Mouse (Mus musculus) neural tube, embryonic 12.5 days (tissue): ENCODE results near the gene Trpv1. TPM values are rescaled to one million over a fixed set of nuclear protein-coding genes. Genes with fewer than 3 reads are reported as not detected.

ENCODE experiments used
- ATAC-seq: fragments of 200-750 bp; cut with Nextera tagmentation; 2 replicates; pipeline ENCODE4 v1.8.0; 2017; ENCODE audit warnings: low read depth, mild to moderate bottlenecking, moderate TSS enrichment, moderate library complexity; ENCODE audit not compliant: low FRiP score
- H3K27ac ChIP-seq: fragments of 300-500 bp; sonication (generic); 2 replicates; pipeline ENCODE4 v1.5.1; 2016
- H3K27me3 ChIP-seq: fragments of 300-500 bp; sonication (generic); replicated peaks from 2 replicates; pipeline ENCODE4 v1.6.1; 2016; ENCODE audit warnings: mild to moderate bottlenecking
- H3K36me3 ChIP-seq: fragments of 300-500 bp; sonication (generic); 2 replicates; pipeline ENCODE4 v1.6.1; 2016; ENCODE audit warnings: mild to moderate bottlenecking
- H3K4me1 ChIP-seq: fragments of 300-500 bp; sonication (generic); 2 replicates; pipeline ENCODE4 v1.6.1; 2016
- H3K4me2 ChIP-seq: fragments of 300-500 bp; sonication (generic); replicated peaks from 2 replicates; pipeline ENCODE4 v1.6.1; 2016; ENCODE audit warnings: mild to moderate bottlenecking
- H3K4me3 ChIP-seq: fragments of 300-500 bp; sonication (generic); 2 replicates; pipeline ENCODE4 v1.5.1; 2016
- H3K9ac ChIP-seq: fragments of 300-500 bp; sonication (generic); 2 replicates; pipeline ENCODE4 v1.6.1; 2016; ENCODE audit warnings: mild to moderate bottlenecking
- H3K9me3 ChIP-seq: fragments of 300-500 bp; sonication (generic); 2 replicates; pipeline ENCODE4 v1.6.1; 2016; ENCODE audit warnings: mild to moderate bottlenecking
- whole genome bisulfite sequencing: fragments of 180-500 bp; shearing (Covaris S2); methylation state at CpG from one replicate; pipeline ENCODE4 v1.1.7; 2016; 5-methylcytosine and 5-hydroxymethylcytosine counted together
- polyA plus RNA-seq: library from polyadenylated mRNA; unstranded; fragments of >200 nt; fragmentation: Nextera tagmentation; extraction: Ambion mirVana; gene quantifications from 2 replicates; pipeline ENCODE4 v1.2.1, GENCODE M21; 2016

Gene Trpv1
- polyA plus RNA-seq, 1 experiment from 2014 or later = 0.98 TPM

GRCm38 (mm10) chr11:73242199-73242598 lies 8.1 kb downstream of the Trpv1 start:
- H3K36me3 ChIP-seq = no peaks in the 10 kb centered on the region
- H3K4me3 ChIP-seq = no peak overlapping the region
- no peak overlapping the region for H3K9ac ChIP-seq
- no peak for ATAC-seq
- H3K4me2 ChIP-seq = no peak overlapping the region
- no peaks in the 10 kb centered on the region for H3K27me3 ChIP-seq
- no peaks in the 10 kb centered on the region for H3K4me1 ChIP-seq
- H3K27ac ChIP-seq = no peak overlapping the region
- 78% methylated on average over 6 of the region's 6 CpGs for WGBS
- H3K9me3 ChIP-seq = no peaks in the 10 kb centered on the region

GRCm38 (mm10) chr11:73242777-73243176 lies 8.7 kb downstream of the Trpv1 start:
- no peak overlapping the region for H3K4me3 ChIP-seq
- no peaks in the 10 kb centered on the region for H3K36me3 ChIP-seq
- no peak for ATAC-seq
- no peaks in the 10 kb centered on the region for H3K27me3 ChIP-seq
- no peak overlapping the region for H3K9ac ChIP-seq
- H3K27ac ChIP-seq = no peak overlapping the region
- H3K4me1 ChIP-seq = no peaks in the 10 kb centered on the region
- 85% methylated on average over 4 of the region's 4 CpGs for WGBS
- no peak overlapping the region for H3K4me2 ChIP-seq
- no peaks in the 10 kb centered on the region for H3K9me3 ChIP-seq

- H3K27me3 ChIP-seq = no peaks in the 10 kb centered on the region
- whole genome bisulfite sequencing = 79% methylated on average over 4 of the region's 4 CpGs
- H3K4me1 ChIP-seq = no peaks in the 10 kb centered on the region
- no peak overlapping the region for H3K9ac ChIP-seq
- no peaks in the 10 kb centered on the region for H3K36me3 ChIP-seq
- ATAC-seq = no peak
- H3K4me2 ChIP-seq = no peak overlapping the region
- H3K4me3 ChIP-seq = no peak overlapping the region
- no peaks in the 10 kb centered on the region for H3K9me3 ChIP-seq
- H3K27ac ChIP-seq = no peak overlapping the region
Observed at GRCm38 (mm10) chr11:73257362-73257945, 23.4 kb downstream of the Trpv1 start.

GRCm38 (mm10) chr11:73258664-73259063 lies 24.6 kb downstream of the Trpv1 start:
- no peak overlapping the region for H3K9ac ChIP-seq
- no peaks in the 10 kb centered on the region for H3K36me3 ChIP-seq
- H3K27me3 ChIP-seq = no peaks in the 10 kb centered on the region
- no peak overlapping the region for H3K4me3 ChIP-seq
- no peak overlapping the region for H3K27ac ChIP-seq
- no peak overlapping the region for H3K4me2 ChIP-seq
- H3K9me3 ChIP-seq = no peaks in the 10 kb centered on the region
- no peak for ATAC-seq
- no peaks in the 10 kb centered on the region for H3K4me1 ChIP-seq

GRCm38 (mm10) chr11:73260457-73260856 lies 26.4 kb downstream of the Trpv1 start:
- no peak overlapping the region for H3K9ac ChIP-seq
- H3K9me3 ChIP-seq = no peaks in the 10 kb centered on the region
- H3K4me1 ChIP-seq = no peaks in the 10 kb centered on the region
- no peak overlapping the region for H3K4me2 ChIP-seq
- H3K4me3 ChIP-seq = no peak overlapping the region
- no peak for ATAC-seq
- no peaks in the 10 kb centered on the region for H3K36me3 ChIP-seq
- no peaks in the 10 kb centered on the region for H3K27me3 ChIP-seq
- 81% methylated on average over 3 of the region's 3 CpGs for WGBS
- no peak overlapping the region for H3K27ac ChIP-seq

- H3K36me3 ChIP-seq = no peaks in the 10 kb centered on the region
- H3K27me3 ChIP-seq = no peaks in the 10 kb centered on the region
- no peak overlapping the region for H3K4me2 ChIP-seq
- no peaks in the 10 kb centered on the region for H3K9me3 ChIP-seq
- H3K9ac ChIP-seq = no peak overlapping the region
- no peaks in the 10 kb centered on the region for H3K4me1 ChIP-seq
- no peak overlapping the region for H3K27ac ChIP-seq
- ATAC-seq = no peak
- H3K4me3 ChIP-seq = no peak overlapping the region
- WGBS = 97% methylated on average over 1 of the region's 1 CpGs
Observed at GRCm38 (mm10) chr11:73261385-73261784, 27.3 kb downstream of the Trpv1 start.

- H3K9me3 ChIP-seq = no peaks in the 10 kb centered on the region
- no peaks in the 10 kb centered on the region for H3K4me1 ChIP-seq
- ATAC-seq = no peak
- WGBS = 91% methylated on average over 7 of the region's 7 CpGs
- H3K9ac ChIP-seq = no peak within 1 kb of the TSS
- H3K4me3 ChIP-seq = no peak within 1 kb of the TSS
- H3K4me2 ChIP-seq = no peak within 1 kb of the TSS
- no peak within 1 kb of the TSS for H3K27ac ChIP-seq
- H3K27me3 ChIP-seq = no peaks in the 10 kb centered on the region
- H3K36me3 ChIP-seq = no peaks in the 10 kb centered on the region
Observed at GRCm38 (mm10) chr11:73267267-73267666, 33.2 kb downstream of the Trpv1 start, which contains the start of gene Trpv3. TSS of gene Trpv3 (plus strand) at chr11:73267388.

GRCm38 (mm10) chr11:73274821-73275220 lies 40.7 kb downstream of the Trpv1 start:
- ATAC-seq = no peak
- Histone ChIP-seq H3K4me2 (no peak overlapping the region), H3K4me1 (no peaks in the 10 kb centered on the region), H3K27me3 (no peaks in the 10 kb centered on the region), H3K36me3 (no peaks in the 10 kb centered on the region), H3K9me3 (no peaks in the 10 kb centered on the region), H3K4me3 (no peak overlapping the region), H3K9ac (no peak overlapping the region), H3K27ac (no peak overlapping the region)
- 44% methylated on average over 2 of the region's 2 CpGs for WGBS

- H3K9me3 ChIP-seq = no peaks in the 10 kb centered on the region
- H3K36me3 ChIP-seq = no peaks in the 10 kb centered on the region
- H3K27me3 ChIP-seq = no peaks in the 10 kb centered on the region
- H3K4me3 ChIP-seq = no peak overlapping the region
- H3K4me1 ChIP-seq = no peaks in the 10 kb centered on the region
- ATAC-seq = no peak
- WGBS = 50% methylated on average over 5 of the region's 5 CpGs
- H3K4me2 ChIP-seq = no peak overlapping the region
- no peak overlapping the region for H3K9ac ChIP-seq
- H3K27ac ChIP-seq = no peak overlapping the region
Observed at GRCm38 (mm10) chr11:73280710-73281109, 46.6 kb downstream of the Trpv1 start.

GRCm38 (mm10) chr11:73281528-73282027 lies 47.5 kb downstream of the Trpv1 start:
- Histone ChIP-seq H3K27me3 (no peaks in the 10 kb centered on the region), H3K4me2 (peak overlapping the region; percentile 57), H3K4me3 (peak overlapping the region; percentile 32), H3K9me3 (no peaks in the 10 kb centered on the region), H3K4me1 (no peaks in the 10 kb centered on the region), H3K27ac (no peak overlapping the region), H3K9ac (peak overlapping the region; percentile 38), H3K36me3 (no peaks in the 10 kb centered on the region)
- ATAC-seq = peak; percentile 76
- WGBS = 2% methylated on average over 16 of the region's 16 CpGs

GRCm38 (mm10) chr11:73283369-73283768 lies 49.3 kb downstream of the Trpv1 start:
- Histone ChIP-seq H3K4me2 (no peak overlapping the region), H3K4me1 (no peaks in the 10 kb centered on the region), H3K27me3 (no peaks in the 10 kb centered on the region), H3K9me3 (no peaks in the 10 kb centered on the region), H3K36me3 (no peaks in the 10 kb centered on the region), H3K27ac (no peak overlapping the region), H3K9ac (no peak overlapping the region), H3K4me3 (no peak overlapping the region)
- ATAC-seq = no peak
- WGBS = 83% methylated on average over 9 of the region's 9 CpGs

- Histone ChIP-seq H3K9ac (no peak overlapping the region), H3K27me3 (no peaks in the 10 kb centered on the region), H3K4me3 (no peak overlapping the region), H3K9me3 (no peaks in the 10 kb centered on the region), H3K36me3 (no peaks in the 10 kb centered on the region), H3K27ac (no peak overlapping the region), H3K4me2 (no peak overlapping the region), H3K4me1 (no peaks in the 10 kb centered on the region)
- 42% methylated on average over 1 of the region's 1 CpGs for WGBS
- no peak for ATAC-seq
Observed at GRCm38 (mm10) chr11:73283926-73284325, 49.8 kb downstream of the Trpv1 start.

- no peaks in the 10 kb centered on the region for H3K9me3 ChIP-seq
- no peak for ATAC-seq
- no peaks in the 10 kb centered on the region for H3K36me3 ChIP-seq
- no peaks in the 10 kb centered on the region for H3K27me3 ChIP-seq
- no peak overlapping the region for H3K27ac ChIP-seq
- H3K4me2 ChIP-seq = no peak overlapping the region
- H3K4me1 ChIP-seq = no peaks in the 10 kb centered on the region
- H3K4me3 ChIP-seq = no peak overlapping the region
- no peak overlapping the region for H3K9ac ChIP-seq
Observed at GRCm38 (mm10) chr11:73284351-73284750, 50.3 kb downstream of the Trpv1 start.
